Mouse (Mus musculus) cerebellum, adult 9-10 months (tissue): ENCODE measurements around the gene Exoc4.

Experiments
- DNase-seq: peaks from one replicate; pipeline ENCODE4 v3.0.0; 2022

The Exoc4 gene

DNA sequence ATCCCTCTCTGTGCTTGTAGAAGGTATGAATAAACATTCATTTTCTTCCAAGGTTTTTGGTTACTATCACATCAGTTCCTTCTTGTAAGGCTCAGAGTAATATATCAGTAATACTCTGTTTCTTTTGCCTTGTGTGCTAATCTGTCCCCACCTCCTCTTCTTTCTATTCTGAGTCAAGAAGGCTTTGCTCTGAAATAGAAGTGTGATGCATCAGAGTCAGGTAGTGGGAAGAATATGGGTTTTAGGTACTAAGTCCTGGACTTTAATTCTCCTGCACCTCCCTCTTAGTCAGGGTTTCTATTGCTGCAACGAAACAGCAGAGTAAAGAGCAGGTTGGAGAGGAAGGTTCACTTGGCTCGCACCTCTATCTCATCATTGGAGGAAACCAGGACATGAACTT lies 240.9 kb downstream of the Exoc4 start:
- no peak for DNase-seq

DNA sequence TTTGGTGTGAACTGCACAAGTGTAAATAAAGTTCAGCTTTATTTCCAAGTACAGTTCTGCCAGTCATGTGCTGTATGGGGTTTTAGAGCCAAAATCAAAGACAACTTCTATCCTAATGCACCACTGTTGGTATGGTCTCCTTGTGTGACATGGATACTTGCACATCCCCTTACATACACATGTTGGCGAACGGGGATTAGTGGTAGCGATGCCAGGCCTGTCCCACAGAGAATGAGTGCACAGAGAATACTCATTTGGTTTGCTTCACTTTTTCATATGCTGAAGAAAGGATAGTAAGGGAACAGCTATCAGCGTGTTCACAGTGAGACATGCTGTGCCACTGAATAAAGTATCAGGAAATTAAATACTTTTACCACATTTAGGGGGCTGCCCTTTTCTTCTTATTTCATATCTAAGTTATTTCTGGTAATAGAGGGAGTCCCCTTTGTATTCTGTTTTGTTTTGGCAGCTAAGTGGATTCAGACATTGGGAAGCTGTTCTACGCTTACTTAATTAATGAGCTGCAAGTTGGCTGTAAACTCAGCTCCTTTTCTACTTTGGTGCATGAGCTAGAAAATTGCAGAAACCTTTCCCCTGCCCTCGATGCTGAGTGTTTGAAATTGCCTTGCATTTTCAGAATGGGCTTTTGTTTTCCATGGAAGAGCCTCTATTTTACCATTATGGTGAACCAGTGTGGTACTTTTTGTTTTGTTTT lies 247.4 kb downstream of the Exoc4 start:
- DNase-seq, result no peak

DNA sequence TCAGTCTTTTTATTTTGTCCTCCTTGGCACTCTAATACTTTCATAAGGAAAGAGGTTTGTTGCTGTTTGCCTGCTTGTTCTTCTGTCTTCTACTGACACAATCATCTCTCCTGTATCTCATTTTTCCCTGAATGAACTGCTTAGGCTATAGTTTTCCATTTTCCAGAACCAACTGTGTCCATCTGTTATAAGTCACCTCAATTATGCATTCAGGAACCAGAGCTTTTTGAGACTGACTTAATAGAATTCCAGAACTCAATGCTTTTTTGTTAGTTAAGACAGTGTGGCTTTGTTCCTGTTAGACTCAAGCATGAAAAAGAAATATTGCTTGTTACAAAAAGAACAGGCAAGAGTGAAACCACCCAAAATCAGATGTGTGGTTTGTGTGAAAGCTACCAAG lies 248.5 kb downstream of the Exoc4 start:
- peak; percentile 64 for DNase-seq

DNA sequence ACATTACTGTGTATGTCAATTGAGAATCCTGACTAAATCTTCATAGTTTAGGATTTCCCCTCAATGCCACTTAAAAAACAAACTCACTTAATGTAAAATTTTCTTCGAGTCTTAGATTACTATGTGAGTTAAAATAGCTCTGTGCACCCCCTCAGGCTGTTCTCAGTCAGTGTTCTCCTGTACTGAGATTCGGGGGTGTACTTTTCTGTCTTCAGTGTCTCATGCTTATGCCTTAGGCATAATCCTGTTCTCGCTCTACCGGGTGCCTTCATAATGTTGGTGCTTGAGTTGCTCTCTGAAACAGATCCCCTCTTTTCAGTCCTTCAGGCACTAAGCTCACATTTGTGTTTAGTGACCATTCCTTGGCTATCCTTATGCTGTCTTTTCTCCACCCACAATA lies 253.5 kb downstream of the Exoc4 start:
- DNase-seq, result no peak

DNA sequence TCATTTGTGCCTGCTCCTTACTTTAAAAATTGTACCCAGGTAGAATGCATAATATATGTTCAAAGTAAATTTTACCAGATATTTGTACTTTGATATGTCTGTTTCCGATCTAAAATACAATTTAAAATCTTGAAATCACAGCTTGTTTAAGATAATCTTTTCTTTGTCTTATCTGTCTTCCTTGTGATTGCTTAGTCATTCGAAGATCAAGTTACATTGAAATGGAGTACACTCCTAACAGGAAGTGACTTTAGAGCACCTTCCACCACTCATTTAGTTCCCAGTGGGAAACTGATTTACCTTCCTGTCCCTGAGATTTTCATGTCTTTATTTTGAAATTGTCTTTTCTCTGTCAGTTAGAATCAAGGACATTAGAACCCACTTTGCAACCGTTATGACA lies 254.5 kb downstream of the Exoc4 start:
- DNase-seq, result no peak

DNA sequence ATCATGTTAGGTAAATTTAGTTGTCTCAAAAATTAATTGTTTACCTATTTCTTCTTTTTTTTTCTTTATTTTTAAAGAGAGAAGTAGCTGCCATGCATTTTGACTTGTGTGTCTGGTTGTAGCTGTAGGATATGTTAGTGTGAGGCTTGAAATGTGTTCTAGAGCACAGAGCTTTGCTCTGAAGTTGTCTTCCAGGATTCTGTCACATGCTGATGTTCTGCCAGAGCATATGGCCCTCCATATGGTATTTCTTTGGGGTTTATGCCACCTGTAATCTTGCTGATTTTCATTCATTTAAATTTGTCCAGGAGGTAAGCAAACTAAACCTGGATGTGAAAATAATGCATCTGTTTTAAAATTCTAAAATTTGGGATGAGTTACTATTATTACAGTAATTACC lies 258.2 kb downstream of the Exoc4 start:
- peak; percentile 94 for DNase-seq

DNA sequence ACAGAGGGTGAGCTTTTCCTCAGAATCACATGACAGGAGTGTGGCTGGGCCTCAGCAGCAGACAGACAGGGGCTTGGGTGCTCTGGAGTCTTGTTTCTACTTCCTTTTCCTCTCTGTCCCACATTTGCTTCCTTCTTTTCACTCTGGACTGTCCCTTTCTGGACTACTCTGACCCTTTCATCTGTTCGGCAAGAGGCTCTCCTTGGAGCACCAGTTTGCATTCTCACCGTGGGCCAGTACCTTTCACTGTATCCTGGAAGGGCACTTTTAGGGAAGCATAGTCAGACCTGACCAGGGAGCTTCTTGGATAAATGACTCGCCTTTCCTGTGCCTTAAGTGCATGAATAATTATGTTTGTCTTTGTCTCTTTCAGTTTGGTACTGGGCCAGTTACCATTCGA lies 266.5 kb downstream of the Exoc4 start:
- DNase-seq, result no peak

DNA sequence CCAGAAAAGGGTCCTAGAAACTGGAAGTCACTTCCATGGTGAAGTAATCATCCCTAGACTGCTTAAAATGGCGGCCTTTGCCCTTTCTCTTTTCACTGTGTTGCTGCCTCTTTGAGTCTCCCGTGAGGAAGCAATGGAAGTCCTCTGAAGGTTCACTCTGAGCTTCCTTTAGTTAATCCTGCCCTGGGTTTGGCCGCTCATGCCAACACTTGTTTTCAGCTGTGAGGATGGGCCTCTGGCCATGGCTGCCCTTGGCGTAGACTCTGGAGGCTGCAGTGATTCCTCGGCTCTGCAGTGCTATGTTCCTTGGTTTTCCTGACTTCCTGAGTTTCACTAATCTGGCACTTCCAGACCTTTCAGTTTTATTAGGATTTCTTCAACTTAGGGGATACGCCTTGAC lies 267.9 kb downstream of the Exoc4 start:
- DNase-seq, result no peak

DNA sequence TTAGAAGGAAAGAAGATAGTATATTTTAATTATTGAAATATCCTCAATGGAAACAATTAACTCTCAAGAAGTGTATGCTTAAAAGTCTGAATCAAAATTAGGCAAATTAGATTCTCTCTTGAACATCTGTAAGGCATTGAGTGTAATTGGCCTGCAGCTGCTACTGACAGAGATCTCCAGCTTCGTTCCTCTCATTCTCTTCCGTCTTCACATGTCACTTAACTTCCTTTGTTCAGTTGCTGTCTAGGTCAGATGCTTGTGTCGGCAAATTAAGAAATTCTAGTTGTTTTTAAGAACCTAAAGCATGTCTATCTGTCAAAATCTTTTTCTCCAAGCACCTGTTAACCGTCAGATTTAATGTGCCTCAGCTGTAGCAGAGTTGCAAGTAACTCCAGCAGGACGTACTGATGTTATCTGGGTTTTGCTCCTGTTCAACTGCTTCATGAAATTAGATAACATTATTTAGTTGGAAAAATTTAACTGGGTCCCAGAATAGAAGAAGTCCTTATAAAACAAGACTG lies 269.1 kb downstream of the Exoc4 start:
- DNase-seq, result no peak

DNA sequence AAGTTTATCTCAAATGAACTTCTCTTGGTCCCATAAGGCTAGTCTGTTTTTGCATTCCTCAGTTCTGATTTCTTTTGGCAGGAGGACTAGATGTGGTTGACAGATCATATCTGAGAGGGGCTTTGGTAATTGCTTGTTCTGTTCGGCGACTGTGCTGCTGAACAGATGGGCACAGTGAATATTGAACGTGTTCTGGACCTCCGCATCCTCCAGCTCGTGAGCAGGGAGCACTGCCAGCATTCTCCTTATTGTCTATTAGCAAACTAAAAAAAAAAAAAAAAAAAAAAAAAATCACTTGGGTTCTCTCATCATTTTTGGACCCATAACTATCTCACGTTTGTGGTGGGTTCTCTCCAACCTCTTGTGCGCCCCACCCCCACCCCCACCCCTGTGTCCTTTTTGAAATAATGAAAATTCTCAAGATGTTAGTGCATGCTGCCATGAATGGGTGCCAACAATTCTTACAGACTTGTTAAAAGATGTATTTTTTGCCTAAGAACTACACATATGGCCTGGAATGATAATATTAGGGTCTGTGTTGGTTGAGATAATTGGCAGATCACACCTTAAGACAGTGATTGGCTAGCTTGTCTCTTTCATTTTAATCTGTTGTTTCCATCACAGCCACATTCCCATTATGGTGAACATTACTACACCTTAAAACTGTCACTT lies 276.9 kb downstream of the Exoc4 start:
- peak; percentile 55 for DNase-seq

DNA sequence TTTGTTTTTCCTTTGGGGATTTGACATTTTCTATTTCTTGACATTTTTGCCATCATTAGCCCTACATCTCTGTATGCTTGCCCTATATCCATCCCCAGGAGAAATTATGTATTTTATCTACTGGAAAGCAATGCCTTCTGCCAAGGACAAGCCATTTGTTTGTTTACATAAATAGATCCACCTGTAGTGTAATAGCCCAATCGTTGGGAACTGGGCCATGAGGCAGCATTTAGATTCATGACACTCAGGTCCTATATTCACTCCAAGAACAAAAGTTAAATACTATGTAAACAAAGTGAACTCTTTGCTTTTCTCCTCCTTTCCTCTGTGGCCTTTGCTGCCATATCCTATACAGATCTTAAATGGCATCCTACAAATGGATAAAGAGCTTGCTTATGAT lies 291.5 kb downstream of the Exoc4 start:
- peak; percentile 45 for DNase-seq

DNA sequence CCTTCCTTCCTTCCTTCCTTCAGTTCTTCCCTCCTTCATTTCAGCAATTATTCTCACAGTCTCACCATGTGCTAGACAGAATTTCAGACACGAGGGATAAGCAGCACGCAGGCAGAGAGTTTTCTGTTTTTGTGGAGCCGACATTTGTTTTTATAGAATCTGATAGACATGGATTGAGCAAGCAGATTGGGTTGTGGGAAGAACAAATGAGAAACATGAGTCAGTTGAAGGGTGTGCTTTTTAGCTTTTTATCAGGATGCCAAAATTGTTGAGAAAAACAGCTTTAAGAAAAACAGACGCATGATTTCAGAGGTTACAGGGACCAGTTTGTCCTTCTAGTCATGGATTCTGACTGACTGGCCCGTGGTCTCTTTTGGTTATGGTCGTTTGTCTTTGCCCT lies 293.8 kb downstream of the Exoc4 start:
- DNase-seq, result no peak

DNA sequence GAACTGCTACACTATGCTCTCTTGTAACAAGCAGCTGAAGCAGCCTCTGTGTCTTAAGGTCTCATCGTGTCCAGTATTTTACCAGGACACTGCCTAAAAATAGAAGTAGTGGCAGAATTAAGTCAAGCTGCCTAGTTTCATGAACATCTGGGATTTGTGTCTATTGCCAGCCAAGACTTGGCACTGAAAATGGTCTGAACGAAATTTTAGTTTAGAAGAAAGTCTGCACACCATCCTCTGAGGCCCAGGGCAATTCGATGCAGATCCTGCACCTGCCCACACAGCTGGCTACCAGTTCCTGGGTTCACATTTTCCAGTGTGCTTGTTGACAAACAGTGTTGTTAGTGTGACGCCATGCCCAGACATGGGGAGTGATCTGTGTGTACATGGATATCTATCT lies 303.0 kb downstream of the Exoc4 start:
- no peak for DNase-seq

DNA sequence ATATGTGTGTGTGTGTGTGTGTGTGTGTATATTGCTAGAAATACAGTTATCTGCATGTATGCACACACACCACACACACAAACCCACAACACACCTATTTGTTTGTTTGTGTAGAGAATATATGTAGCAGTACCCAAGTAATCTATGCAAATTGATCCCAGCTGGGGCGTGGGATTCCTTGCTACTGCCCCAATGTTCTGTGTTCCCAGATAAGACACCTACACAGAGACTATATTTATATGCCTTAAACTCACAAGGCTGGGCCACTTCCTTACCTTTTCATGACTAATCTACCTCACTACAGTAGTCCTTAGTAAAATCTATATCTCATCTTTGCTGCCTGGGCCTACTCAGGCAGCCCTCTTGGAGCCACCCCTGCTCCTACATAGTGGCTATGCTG lies 312.0 kb downstream of the Exoc4 start:
- DNase-seq, result no peak

DNA sequence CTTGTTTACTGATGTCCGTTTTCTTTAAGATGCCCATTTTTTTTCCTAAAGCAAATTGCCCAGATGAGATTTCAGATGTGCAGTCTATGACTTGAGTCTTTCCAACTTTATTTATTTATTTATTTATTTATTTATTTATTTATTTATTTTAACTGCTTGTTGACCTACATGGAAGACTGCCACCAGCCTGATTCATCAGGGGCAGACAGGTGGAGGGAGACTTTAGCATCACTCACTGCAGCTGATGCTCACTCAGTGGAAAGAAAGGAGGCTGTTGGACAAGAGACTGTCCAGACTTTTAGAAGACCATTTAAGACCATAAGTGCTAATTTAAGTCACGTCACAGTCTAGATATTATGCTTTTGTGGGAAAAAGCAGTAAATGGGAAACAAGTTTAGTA lies 313.0 kb downstream of the Exoc4 start:
- DNase-seq, result peak; percentile 20

DNA sequence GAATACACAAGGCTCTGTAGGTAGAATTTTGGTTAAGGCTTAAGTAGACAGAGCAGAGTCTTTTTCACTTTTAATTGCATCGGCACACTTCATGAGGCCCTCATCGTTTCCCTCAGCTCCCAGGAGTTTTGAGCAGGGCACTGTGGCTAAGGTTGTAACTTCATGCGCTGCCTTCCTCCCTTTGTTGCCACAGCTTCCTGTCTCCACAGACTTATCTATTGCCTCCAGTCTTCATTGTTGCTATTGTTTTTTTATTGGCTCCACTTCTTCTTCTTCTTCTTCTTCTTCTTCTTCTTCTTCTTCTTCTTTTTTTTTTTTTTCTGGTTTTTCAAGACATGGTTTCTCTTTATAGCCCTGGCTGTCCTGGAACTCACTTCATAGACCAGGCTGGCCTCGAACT lies 327.1 kb downstream of the Exoc4 start:
- no peak for DNase-seq

DNA sequence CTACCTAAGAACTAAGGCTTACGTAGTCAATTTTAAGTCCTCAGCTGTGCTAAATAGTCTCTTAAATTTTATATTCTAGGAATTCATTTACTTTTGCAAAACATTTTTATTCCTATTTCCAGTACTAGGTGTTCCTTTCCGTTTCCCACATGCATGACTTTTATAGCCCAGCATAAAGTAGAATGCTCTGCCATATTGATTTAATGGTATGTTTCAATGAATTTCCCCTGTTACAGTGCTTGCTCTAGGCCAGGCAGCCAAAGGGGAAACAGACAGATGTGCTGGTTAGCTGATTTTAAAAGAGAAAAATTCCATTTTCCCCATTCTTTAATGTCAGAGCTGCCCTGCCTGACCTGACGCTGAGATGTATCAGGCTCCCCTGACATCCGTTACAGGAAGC lies 359.6 kb downstream of the Exoc4 start:
- DNase-seq, result no peak

DNA sequence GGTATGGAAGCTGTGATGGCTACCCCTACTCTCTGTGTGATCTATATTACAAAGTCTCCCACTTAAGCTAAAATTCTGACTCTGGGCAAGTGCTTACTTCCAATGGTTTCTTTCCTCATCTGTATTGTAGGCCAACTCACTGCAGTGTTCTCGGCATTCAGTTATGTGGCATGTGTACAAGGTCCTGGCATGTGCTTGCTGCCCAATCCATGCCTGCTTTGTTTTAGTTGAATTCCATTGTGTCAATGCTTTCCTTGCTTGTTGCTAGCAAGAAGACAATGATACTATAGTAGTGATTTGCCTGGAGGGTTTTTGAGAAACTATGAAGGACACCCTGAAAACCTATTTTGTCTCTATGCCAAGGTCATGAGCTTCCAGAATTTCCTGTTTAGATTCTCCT lies 365.1 kb downstream of the Exoc4 start:
- DNase-seq, result no peak

DNA sequence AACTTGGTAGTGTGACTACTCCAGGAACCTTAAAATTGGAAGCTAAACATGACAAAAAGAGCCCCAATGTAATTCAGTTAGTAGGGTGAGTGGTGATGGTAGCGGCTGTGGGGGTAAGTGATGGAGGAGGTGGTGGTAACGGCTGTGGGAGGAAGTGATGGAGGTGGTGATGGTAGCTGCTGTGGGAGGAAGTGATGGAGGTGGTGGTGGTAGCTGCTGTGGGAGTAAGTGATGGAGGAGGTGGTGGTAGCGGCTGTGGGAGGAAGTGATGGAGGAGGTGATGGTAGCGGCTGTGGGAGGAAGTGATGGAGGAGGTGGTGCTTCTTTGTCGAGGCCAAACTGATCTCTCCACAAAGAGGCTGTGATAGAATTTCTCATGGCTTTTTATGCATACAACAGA lies 369.7 kb downstream of the Exoc4 start:
- DNase-seq, result no peak

DNA sequence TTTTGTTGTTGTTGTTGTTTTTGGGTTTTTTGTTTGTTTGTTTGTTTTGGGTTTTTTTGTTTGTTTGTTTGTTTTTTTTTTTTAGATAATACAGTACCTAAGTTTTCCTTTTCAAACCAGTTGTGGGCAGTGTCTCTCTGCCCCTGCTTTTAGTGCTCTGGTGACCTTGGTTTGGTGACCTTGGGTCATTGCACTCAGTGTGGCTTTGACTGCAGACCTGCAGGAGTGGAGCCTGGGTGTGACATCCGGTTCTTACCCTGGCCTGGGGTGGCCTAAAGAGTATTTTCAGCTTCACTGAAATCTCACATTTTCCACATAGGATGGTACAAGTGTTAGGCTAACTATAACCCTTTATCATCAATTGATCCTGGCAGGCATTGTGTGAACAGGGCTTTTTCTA lies 371.8 kb downstream of the Exoc4 start:
- no peak for DNase-seq

DNA sequence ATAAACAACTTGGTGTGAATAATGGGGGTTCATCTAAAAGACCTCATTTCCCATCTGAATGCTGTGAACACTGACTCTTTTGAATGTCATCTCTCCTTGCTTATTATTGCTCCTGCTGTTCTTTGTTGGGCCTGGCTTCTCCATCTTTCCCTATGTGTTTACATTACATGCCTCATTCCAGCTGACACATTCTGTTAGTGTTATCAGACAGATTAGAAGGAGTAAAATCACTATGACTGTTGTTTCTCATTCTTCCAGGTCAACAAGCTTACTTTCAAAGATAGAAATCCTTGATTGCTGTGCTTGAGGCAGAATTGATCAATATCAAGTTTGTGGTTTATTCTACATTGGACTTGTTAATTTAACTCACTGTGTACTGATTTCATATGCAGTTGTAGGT lies 377.0 kb downstream of the Exoc4 start:
- no peak for DNase-seq

DNA sequence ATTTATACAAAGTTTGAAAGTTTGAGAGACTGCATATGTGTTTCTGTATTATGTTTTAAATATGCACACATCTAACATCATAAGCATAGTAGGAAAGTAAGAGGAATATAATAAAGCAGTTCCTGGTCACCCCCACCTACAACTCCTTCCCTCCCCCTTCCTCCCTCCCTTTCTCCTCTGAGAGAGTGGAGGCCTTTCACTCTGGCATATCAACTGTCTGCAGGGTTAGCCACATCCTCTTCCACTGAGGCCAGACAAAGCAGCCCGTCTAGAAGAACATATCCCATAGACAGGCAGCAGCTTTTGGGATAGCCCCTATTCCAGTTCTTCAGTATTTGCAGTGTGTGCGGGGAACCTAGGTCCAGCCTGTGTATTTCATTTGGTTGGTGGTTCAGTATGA lies 382.2 kb downstream of the Exoc4 start:
- DNase-seq, result no peak

DNA sequence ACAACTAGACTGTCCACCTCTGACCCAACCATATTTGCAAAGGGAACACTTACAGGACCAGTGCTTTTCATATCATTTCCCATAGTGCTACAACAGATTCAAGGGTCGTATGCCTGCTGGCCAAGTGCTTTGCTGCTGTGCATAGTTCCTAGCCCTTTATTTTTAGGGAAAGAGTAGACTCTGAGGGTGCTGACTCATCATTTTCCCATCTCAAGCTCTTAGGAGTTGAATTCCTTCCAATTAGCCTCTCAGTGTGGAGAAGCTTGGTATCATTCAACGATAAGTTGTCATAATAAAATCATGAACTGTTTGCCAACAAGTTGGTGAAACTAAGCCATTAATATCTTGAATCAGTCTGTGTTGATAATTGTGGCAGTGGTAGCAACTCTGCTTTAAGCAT lies 388.3 kb downstream of the Exoc4 start:
- no peak for DNase-seq

DNA sequence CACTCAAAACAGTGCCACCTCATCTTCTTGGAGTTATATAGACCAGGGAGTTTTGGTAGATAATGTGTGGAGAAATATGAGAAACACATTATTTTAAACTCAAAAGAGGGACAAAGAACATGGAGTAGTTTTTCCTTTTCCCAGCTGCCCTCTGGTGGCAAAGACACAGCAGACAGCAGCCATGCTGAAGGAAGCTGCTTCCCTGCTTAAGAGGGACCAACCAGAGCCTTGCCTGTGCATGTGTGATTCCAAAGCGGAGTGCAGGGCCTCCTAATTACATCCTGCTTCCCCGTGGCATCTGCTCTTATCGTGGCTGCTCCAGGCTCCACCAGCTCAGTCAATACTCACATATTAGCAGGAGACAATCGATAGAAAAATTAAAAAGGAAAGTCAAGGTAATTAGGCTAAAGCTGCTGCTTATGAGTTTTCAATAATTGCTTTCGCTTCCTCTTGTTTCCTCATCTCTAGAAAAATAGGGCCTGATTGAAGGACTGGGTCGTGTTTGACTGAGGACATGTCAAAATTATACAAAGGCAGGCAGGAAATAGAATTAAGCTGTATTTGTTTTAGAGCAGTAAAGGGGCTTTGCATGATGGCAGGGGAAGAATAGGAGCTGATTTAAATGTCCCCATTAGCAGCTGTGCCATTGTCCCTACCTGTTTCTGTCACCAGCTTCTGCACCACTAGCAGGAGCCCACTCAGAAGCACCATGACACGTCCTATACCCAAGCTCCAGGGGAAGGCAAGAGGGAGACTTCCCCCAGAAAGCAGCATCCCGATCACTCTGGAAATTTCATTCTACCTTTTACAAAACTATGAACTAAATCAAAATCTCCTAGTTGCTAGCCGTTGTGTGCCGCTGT lies 433.1 kb downstream of the Exoc4 start:
- peak; percentile 38 for DNase-seq
